Mouse (Mus musculus): Measurements from ENCODE around the gene Epx. TPM values are rescaled to one million over a fixed set of nuclear protein-coding genes. Genes with fewer than 3 reads are reported as not detected.

Epx gene
- not detected for polyA plus RNA-seq (2012; fragmentation: generic; extraction: Trizol)

DNA sequence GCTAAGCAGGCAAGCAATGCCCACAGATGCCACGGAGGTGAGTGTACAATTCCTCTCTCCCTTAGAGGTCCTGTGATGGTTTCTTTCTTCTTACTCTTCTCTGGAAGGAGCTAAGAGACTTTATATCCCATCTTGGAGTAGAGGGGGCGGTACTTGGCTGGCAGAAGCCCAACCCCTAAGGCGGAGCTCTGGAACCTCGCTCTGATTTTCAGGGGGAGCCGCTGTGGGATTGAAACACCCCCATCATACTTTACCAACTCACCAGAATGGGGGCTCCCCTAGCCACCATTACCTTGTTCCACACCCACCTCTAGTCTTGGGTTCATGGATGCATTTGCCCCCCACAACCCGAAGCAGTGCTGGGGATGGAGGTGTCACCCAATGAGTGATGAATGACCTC, at the start of gene Epx:
Gene Epx, minus strand, starts transcription at position 101 of the 400 bp plus-strand sequence.

DNA sequence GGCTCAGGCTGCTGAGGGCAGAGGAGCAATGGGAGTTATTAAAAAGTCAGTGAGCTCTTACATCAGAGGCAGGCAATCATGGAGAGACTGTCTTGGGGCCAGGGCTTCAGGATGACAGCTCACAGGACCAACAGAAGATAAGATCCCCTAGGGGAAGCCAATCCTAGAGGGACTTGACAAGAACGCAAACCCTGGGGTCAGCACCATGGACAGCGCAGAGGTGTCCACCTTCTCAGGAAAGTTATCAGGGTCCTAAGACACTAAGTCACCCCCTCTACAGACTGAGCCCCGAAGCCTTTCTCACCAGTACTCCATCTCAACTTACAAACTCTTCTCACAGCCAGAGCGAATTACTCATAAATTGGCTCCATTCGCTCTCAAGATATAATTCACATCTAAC, 45.6 kb upstream of the Epx start, which contains the start of gene Olfr464:
Gene Olfr464, minus strand, starts transcription at position 2 of the 400 bp plus-strand sequence.

DNA sequence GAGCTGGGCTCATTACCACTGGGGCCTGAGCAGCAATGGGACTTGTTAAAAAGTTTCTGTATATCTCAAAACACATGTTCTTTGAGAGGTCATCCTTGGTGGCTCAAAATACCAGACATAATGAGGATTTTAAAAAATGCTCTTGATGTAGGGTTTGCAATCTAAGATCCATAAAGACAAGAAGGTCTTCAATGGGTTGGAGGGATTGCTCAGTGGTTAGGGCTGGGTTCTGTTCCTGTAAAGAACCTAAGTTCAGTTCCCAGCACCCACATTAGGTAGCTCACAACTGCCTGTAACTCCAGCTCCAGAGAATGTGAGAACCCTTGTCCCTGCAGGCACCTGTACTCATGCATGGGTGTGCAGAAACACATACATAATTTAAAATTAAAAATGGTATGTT, 22.0 kb upstream of the Epx start, which contains the start of gene Olfr463:
Gene Olfr463, minus strand, starts transcription at position 101 of the 400 bp plus-strand sequence.

DNA sequence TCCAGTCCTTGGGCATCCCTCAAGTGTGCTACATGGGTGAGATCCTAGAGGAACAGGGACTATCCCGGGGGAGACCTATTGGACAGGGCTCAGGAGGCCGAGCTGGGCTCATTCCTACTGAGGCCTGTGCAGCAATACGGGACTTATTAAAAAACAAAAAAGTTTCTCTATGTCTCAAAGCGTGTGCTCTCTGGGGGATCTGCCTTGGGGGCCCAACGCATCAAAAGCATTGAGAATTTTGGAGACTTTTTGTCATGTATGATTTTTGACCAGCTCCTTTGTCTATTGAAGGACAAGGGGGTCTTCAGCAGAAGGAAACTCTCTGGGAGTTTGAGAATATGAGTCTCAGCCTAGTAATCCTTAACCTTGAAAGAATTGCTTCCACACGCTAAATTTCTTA, 16.8 kb upstream of the Epx start, which contains the start of gene Olfr462:
Gene Olfr462, minus strand, starts transcription at position 101 of the 400 bp plus-strand sequence.

DNA sequence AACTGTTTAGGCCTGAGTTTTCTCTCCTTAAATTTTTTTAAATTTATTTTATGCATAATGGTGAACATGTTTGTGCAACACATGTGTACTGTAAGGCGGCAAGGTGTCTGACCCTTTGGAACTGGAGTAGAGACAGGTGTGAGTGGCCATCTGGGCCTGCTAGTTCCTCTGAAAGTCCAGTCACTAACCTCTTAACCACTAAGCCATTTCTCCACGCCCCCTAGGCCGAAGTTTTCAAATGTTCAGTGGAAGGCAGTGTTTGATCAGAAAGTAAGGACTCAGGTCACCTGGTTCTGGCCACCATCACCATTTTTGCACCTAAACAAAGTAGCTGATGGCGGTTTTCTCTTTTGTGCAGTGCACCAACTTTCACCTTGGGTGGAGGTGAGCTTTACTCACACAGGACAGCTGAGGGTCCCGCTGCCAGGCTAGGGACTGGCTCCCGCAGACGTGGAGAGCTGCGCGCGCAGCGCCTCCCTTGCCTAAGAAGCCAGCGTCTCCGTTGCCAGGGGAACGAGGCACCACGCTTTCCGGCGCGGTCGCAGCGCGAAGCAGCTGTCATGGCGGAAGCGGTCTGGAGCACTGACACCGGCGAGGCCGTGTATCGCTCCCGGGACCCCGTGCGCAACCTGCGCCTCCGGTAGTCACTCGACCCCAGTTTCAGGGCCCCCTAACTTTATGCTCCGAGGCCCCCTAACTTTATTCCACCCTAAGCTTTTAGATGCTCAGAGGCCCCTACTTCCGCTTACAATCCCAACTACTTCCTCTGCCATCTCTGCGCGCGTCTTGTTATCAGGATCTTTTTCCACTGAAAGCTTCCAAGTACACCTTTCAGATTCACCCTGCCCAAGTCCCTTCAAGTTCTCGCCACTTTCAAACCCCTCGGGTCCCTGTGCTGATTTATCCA, 22.4 kb downstream of the Epx start, which contains the start of gene Mks1:
Gene Mks1, plus strand, starts transcription at position 526 of the 907 bp plus-strand sequence.

DNA sequence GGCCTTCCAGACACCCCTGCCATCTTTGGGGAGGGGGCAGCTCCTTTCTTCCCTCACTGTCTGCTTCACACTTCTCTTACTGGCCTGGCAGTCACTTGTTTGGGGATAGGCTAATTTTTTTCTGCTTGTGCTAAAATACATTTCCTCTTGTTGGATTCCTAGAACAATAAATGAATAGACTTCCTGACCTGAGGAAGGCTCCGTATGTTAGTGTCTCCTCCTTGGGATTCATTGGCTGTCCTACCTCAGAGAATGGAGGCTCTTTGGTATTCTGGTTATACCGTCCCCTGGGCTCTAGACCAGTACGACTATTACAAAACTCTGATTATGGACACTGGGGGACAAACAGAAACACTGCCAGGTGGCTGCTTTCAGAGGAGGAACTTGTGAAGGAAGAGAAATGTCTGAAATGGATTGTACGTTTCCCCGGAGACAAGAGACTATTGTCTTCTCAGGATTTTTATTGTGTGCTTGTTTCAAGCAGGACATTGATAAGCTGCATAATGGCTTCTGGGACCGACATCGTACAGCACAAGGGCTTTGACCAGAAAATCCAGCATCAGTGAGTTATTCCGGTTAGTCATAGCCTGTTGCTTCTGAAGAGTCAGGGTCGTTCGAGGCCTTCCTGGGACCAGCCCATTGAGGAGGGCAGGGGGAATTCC, 47.0 kb downstream of the Epx start, which contains the start of gene Lpo:
Gene Lpo, minus strand, starts transcription at position 51 of the 662 bp plus-strand sequence.

Other genes starting within 250 kb of the Epx start
- gene Rnf43, start 212.8 kb downstream of the Epx start, polyA plus RNA-seq (2012; fragmentation: generic; extraction: Trizol): under 1 TPM in 1 of 2 experiments, not detected in 1; 0.01 TPM
- 100 to 1,000 TPM; 223 to 408 TPM for gene Supt4a, start 138.0 kb downstream of the Epx start, polyA plus RNA-seq (2012; fragmentation: generic; extraction: Trizol)
- gene Tspoap1, start 115.0 kb downstream of the Epx start, polyA plus RNA-seq (2012; fragmentation: generic; extraction: Trizol): under 1 TPM in 1 of 2 experiments, not detected in 1; 0.01 TPM
- not detected for gene Mpo, start 82.0 kb downstream of the Epx start, polyA plus RNA-seq (2012; fragmentation: generic; extraction: Trizol)
- gene Lpo, start 47.2 kb downstream of the Epx start, polyA plus RNA-seq (2012; fragmentation: generic; extraction: Trizol): not detected
- 1 to 10 TPM; 1.7 to 7.9 TPM for gene Mks1, start 22.3 kb downstream of the Epx start, polyA plus RNA-seq (2012; fragmentation: generic; extraction: Trizol)
- not detected for gene Olfr462, start 16.7 kb upstream of the Epx start, polyA plus RNA-seq (2012; fragmentation: generic; extraction: Trizol)
- gene Olfr463, start 21.9 kb upstream of the Epx start, polyA plus RNA-seq (2012; fragmentation: generic; extraction: Trizol): not detected
- not detected for gene Olfr464, start 45.4 kb upstream of the Epx start, polyA plus RNA-seq (2012; fragmentation: generic; extraction: Trizol)
- gene Dynll2, start 112.0 kb upstream of the Epx start, polyA plus RNA-seq (2012; fragmentation: generic; extraction: Trizol): 100 to 1,000 TPM in 1 of 2 experiments, 10 to 100 TPM in 1; 65.7 to 140 TPM
- 10 to 100 TPM; 13.4 to 72.9 TPM for gene Srsf1, start 171.8 kb upstream of the Epx start, polyA plus RNA-seq (2012; fragmentation: generic; extraction: Trizol)
- gene Vezf1, start 192.7 kb upstream of the Epx start, polyA plus RNA-seq (2012; fragmentation: generic; extraction: Trizol): 10 to 100 TPM in 1 of 2 experiments, 1 to 10 TPM in 1; 3.1 to 21.1 TPM
- 10 to 100 TPM; 29.7 to 61.1 TPM for gene Cuedc1, start 222.5 kb upstream of the Epx start, polyA plus RNA-seq (2012; fragmentation: generic; extraction: Trizol)

All from C3H10T1/2 (cell line).